Comparison of ENCODE assay signal across 10 mouse cellular contexts in the genomic region with DNA sequence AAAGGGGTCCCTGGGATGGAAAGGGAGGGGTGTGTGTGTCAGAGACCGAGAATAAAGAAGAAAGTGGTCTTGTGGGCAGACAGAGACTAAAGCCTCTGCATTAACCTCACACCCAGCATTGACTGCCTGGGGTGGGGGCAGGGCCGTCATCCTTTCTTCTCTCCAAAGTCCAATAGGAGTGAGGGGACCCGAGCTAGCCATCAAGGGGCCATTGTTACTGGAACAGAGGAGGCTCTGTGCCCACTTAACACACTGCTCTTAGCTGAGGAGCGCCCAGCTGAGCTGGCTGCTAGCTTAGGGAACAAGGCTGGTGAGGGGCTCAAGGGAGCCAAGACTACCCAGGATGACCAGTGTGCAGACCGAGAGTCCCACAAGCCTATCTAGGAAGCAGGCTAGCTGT. TPM values are rescaled to one million over a fixed set of nuclear protein-coding genes. Genes with fewer than 3 reads are reported as not detected.
DNase-seq lines count a peak whose midpoint lies in the region; ATAC-seq and TF ChIP-seq lines count a peak whose summit lies in the region.
"Had no signal": no experiment of that assay in that cellular context is flagged by ENCODE, and none has a peak within 500 bp of the region (broad histone marks: within the 10 kb centered on the region; RNA-seq: fewer than 3 reads in every experiment).

No protein-coding gene starts in this region.

- peaks cover 10% of the 10 kb centered on the region; the same call in 1 of the 2 replicates for H3K36me3 ChIP-seq in spleen, adult 2 months (ENCODE audit: control insufficient read depth, insufficient read depth, low read length)
- H3K36me3 ChIP-seq in limb, embryonic 15.5 days: no peaks in the 10 kb centered on the region
- H3K36me3 ChIP-seq: heart, embryonic 15.5 days had no signal

- ATAC-seq in frontal cortex, adult (ENCODE audit: low TSS enrichment): peak; percentile 54; the same call in 1 of the 2 replicates
- ATAC-seq in limb, embryonic 15.5 days (ENCODE audit: insufficient number of reproducible peaks, low FRiP score, low TSS enrichment, low read depth): no peak

- no peak overlapping the region for H3K4me2 ChIP-seq in limb, embryonic 15.5 days
- H3K4me2 ChIP-seq: heart, embryonic 15.5 days had no signal

- no peak overlapping the region for H3K9ac ChIP-seq in limb, embryonic 15.5 days
- H3K9ac ChIP-seq: heart, embryonic 15.5 days had no signal

- TF ChIP-seq CTCF in spleen, adult 2 months (IDR thresholded peaks at IDR 0.05; ENCODE audit: extremely low read depth, insufficient read depth, insufficient read length, insufficient replicate concordance): no peak

- no peak overlapping the region for H3K4me3 ChIP-seq in spleen, adult 2 months (ENCODE audit: extremely low read depth, insufficient read depth, insufficient read length)
- no peak overlapping the region for H3K4me3 ChIP-seq in limb, embryonic 15.5 days
- H3K4me3 ChIP-seq: heart, embryonic 15.5 days had no signal

- no peaks in the 10 kb centered on the region for H3K27me3 ChIP-seq in spleen, adult 2 months (ENCODE audit: control insufficient read depth, insufficient read depth, low read length)
- no peaks in the 10 kb centered on the region for H3K27me3 ChIP-seq in limb, embryonic 15.5 days
- H3K27me3 ChIP-seq: heart, embryonic 15.5 days had no signal

- no peak for DNase-seq in frontal cortex, adult 2 months (ENCODE audit: extremely low spot score in 1 of 2, low spot score in 1 of 2)
- DNase-seq in spleen, adult 2 months (ENCODE audit: low read depth in 1 of 2, low spot score in 2 of 2): no peak
- no peak for DNase-seq in spleen, postnatal 10 days (ENCODE audit: low spot score in 2 of 2)
- no peak for DNase-seq in gastrocnemius, postnatal 36 days
- no peak for DNase-seq in thymus, postnatal 14 days
- DNase-seq in heart, adult 18-20 months: no peak
- DNase-seq: cerebellum, adult 9-11 months had no signal

- peak overlapping the region; percentile 27; the same call in 1 of the 2 replicates for H3K27ac ChIP-seq in spleen, adult 2 months (ENCODE audit: insufficient read depth, low read length)
- peak overlapping the region; percentile 76 for H3K27ac ChIP-seq in limb, embryonic 15.5 days
- H3K27ac ChIP-seq: heart, embryonic 15.5 days had no signal

- no peaks in the 10 kb centered on the region for H3K9me3 ChIP-seq in limb, embryonic 15.5 days
- H3K9me3 ChIP-seq: heart, embryonic 15.5 days had no signal

- TF ChIP-seq POLR2A in spleen, adult 2 months (IDR thresholded peaks at IDR 0.05; ENCODE audit: low read depth, low read length): no peak

- intact Hi-C loops in gastrocnemius, postnatal 36 days (cut with DNase I): no loop called here

- 78% methylated on average over 5 of the region's 5 CpGs for WGBS in spleen, adult 2 months
- WGBS in limb, embryonic 15.5 days: 41% methylated on average over 5 of the region's 5 CpGs

- H3K4me1 ChIP-seq in spleen, adult 2 months (ENCODE audit: control insufficient read depth, insufficient read depth, insufficient read length): peaks cover 3% of the 10 kb centered on the region
- H3K4me1 ChIP-seq in limb, embryonic 15.5 days: peaks cover 12% of the 10 kb centered on the region

RNA-seq across cellular contexts. Expression of a gene that starts 16.3 kb away (rescaled TPM):
- polyA plus RNA-seq in frontal cortex, adult 2 months (2012; rRNA removed): 1.8 TPM in 2 replicates
- polyA plus RNA-seq in spleen, adult 2 months (2012; rRNA removed): 89.3 and 105 TPM in 2 replicates
- polyA plus RNA-seq in limb, embryonic 15.5 days (2015; fragmentation: Nextera tagmentation; extraction: Ambion mirVana): 2.7 and 3.0 TPM in 2 replicates
- total RNA-seq in gastrocnemius, postnatal 36 days (2021): under 1 TPM; 0.36 to 0.37 TPM
- total RNA-seq in heart, adult 18-20 months (2021): 1 to 10 TPM in 1 of 2 experiments, under 1 TPM in 1; 0.74 to 1.5 TPM

Comparison
In these comparisons a context has a peak if more than half of its experiments do, and no peak if none do; other contexts are left out.
1. RNA of a gene that starts 16.3 kb away (polyA plus RNA-seq): 89.3 to 105 TPM in spleen, adult 2 months; 2.7 to 3.0 TPM in limb, embryonic 15.5 days and 1.8 TPM in frontal cortex, adult 2 months; every median in the first group is over 10 times any median in the second.